Comparison of ENCODE assay signal across 41 mouse cellular contexts in the genomic region with DNA sequence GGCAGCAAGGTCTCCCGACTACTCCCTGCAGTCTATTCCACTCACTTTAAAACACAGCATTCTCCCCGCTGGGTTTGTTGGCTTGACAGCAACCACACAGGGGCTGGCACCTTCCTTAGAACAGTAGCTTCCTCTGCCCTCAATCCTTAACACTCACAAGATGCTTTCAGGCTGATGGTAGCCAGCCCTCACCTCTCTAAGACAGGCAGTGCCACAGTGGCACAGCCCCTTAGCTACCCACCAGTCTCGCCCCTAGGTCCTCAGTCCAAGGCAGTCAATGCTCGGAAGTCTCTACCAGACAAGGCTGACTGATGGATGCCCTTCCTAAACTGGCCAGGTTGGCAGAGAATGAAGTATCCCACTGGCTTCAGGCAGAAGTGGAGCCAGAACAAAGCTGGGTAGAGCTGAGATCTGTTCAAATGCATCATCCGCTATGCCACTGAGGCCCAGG. TPM values are rescaled to one million over a fixed set of nuclear protein-coding genes. Genes with fewer than 3 reads are reported as not detected.
DNase-seq lines count a peak whose midpoint lies in the region; ATAC-seq and TF ChIP-seq lines count a peak whose summit lies in the region.
"Had no signal": no experiment of that assay in that cellular context is flagged by ENCODE, and none has a peak within 500 bp of the region (broad histone marks: within the 10 kb centered on the region; RNA-seq: fewer than 3 reads in every experiment).

No protein-coding gene starts in this region.

- no peak overlapping the region for H3K4me2 ChIP-seq in limb, embryonic 13.5 days (replicated peaks)
- no peak overlapping the region for H3K4me2 ChIP-seq in forebrain, embryonic 11.5 days (ENCODE audit: low read depth, low read length, severe bottlenecking)
- H3K4me2 ChIP-seq: heart, embryonic 12.5 days; intestine, embryonic 15.5 days; lung, embryonic 14.5 days had no signal

- H3K4me3 ChIP-seq in limb, embryonic 13.5 days = no peak overlapping the region
- H3K4me3 ChIP-seq in limb, embryonic 10.5 days = no peak overlapping the region
- no peak overlapping the region for H3K4me3 ChIP-seq in layer of hippocampus, adult 2 months
- no peak overlapping the region for H3K4me3 ChIP-seq in forebrain, embryonic 11.5 days (ENCODE audit: low read depth, low read length)
- H3K4me3 ChIP-seq: gastrocnemius, adult 2 months; heart, adult 2 months; heart, embryonic 12.5 days; intestine, embryonic 15.5 days; left cerebral cortex, adult 2 months had no signal

- no peaks in the 10 kb centered on the region for H3K36me3 ChIP-seq in limb, embryonic 13.5 days
- no peaks in the 10 kb centered on the region for H3K36me3 ChIP-seq in limb, embryonic 10.5 days
- H3K36me3 ChIP-seq in forebrain, embryonic 11.5 days (ENCODE audit: control insufficient read depth, insufficient read depth, low read length) = no peaks in the 10 kb centered on the region
- H3K36me3 ChIP-seq: heart, embryonic 12.5 days; intestine, embryonic 15.5 days had no signal

- 83% methylated on average over 5 of the region's 5 CpGs for WGBS in limb, embryonic 13.5 days
- 79% methylated on average over 5 of the region's 5 CpGs for WGBS in limb, embryonic 10.5 days
- 86% methylated on average over 5 of the region's 5 CpGs for WGBS in forebrain, embryonic 11.5 days

- no peak for TF ChIP-seq CTCF in layer of hippocampus, adult 2 months (conservative IDR thresholded peaks at IDR 0.05)

- no peak overlapping the region for H3K27ac ChIP-seq in limb, embryonic 13.5 days
- H3K27ac ChIP-seq in limb, embryonic 10.5 days = no peak overlapping the region
- no peak overlapping the region for H3K27ac ChIP-seq in layer of hippocampus, adult 2 months
- no peak overlapping the region for H3K27ac ChIP-seq in forebrain, embryonic 11.5 days (ENCODE audit: low read depth, low read length)
- H3K27ac ChIP-seq: gastrocnemius, adult 2 months; heart, adult 2 months; intestine, embryonic 15.5 days; liver, embryonic 14.5 days had no signal

- DNase-seq in cerebellum, postnatal 4 days (ENCODE audit: low spot score in 2 of 2) = no peak
- DNase-seq in limb, embryonic 10.5 days (ENCODE audit: low spot score) = no peak
- peak; percentile 43 for DNase-seq in cerebellum, adult 8-10 months
- DNase-seq in cerebellum, postnatal 25 days = peak; percentile 63 to 69
- DNase-seq in layer of hippocampus, adult 2 months (ENCODE audit: low spot score in 2 of 2) = no peak
- no peak for DNase-seq in forebrain, embryonic 11.5 days (ENCODE audit: low spot score)
- DNase-seq: adrenal gland, adult 2 months; adrenal gland, postnatal 36 days; gastrocnemius, adult 2 months; gastrocnemius, postnatal 36 days; heart, adult 2 months; heart, postnatal 4 days; kidney, adult 9 months; kidney, postnatal 14 days; liver; lung, embryonic 14.5 days; lung, postnatal 14 days; thymus, postnatal 4 days had no signal

- no peaks in the 10 kb centered on the region for H3K9me3 ChIP-seq in limb, embryonic 13.5 days
- no peaks in the 10 kb centered on the region for H3K9me3 ChIP-seq in limb, embryonic 10.5 days (replicated peaks)
- no peaks in the 10 kb centered on the region for H3K9me3 ChIP-seq in forebrain, embryonic 11.5 days (ENCODE audit: control insufficient read depth, low read length)
- H3K9me3 ChIP-seq: heart, embryonic 12.5 days; intestine, embryonic 15.5 days had no signal

- 0 out of 2 replicates have a peak overlapping the region, but pooled peaks have one; percentile 43 for H3K9ac ChIP-seq in limb, embryonic 13.5 days
- no peak overlapping the region for H3K9ac ChIP-seq in forebrain, embryonic 11.5 days (ENCODE audit: low read length)
- H3K9ac ChIP-seq: intestine, embryonic 15.5 days; liver, embryonic 14.5 days; lung, embryonic 14.5 days had no signal

- peak; percentile 36; the same call in 1 of the 2 replicates for ATAC-seq in cerebellum, adult (ENCODE audit: insufficient number of reproducible peaks, low FRiP score, low TSS enrichment)
- no peak for ATAC-seq in limb, embryonic 13.5 days (ENCODE audit: low FRiP score, low read depth)
- ATAC-seq in forebrain, embryonic 11.5 days (replicated peaks; ENCODE audit: low FRiP score) = no peak
- ATAC-seq: activated CD4-positive, CD25-positive, alpha-beta regulatory T cell, adult 4 months; forebrain, embryonic 16.5 days; hindbrain, embryonic 16.5 days; intestine, embryonic 15.5 days; midbrain, embryonic 16.5 days had no signal

- peaks cover 49% of the 10 kb centered on the region for H3K4me1 ChIP-seq in limb, embryonic 13.5 days
- H3K4me1 ChIP-seq in limb, embryonic 10.5 days = peaks cover 20% of the 10 kb centered on the region
- 0 out of 2 replicates have a peak, but pooled peaks cover 2% of the 10 kb centered on the region for H3K4me1 ChIP-seq in forebrain, embryonic 11.5 days (replicated peaks; ENCODE audit: control insufficient read depth, insufficient read depth, low read length)

- H3K27me3 ChIP-seq in limb, embryonic 13.5 days = no peaks in the 10 kb centered on the region
- H3K27me3 ChIP-seq in limb, embryonic 10.5 days (ENCODE audit: low read depth, poor library complexity, severe bottlenecking) = no peaks in the 10 kb centered on the region
- no peaks in the 10 kb centered on the region for H3K27me3 ChIP-seq in forebrain, embryonic 11.5 days (ENCODE audit: control insufficient read depth, insufficient read depth, low read length)
- H3K27me3 ChIP-seq: CH12.LX; heart, embryonic 12.5 days; intestine, embryonic 15.5 days had no signal

RNA-seq across cellular contexts. Expression of a gene that starts 14.6 kb away (rescaled TPM):
- 2.8 and 3.0 TPM in 2 replicates for polyA plus RNA-seq in limb, embryonic 13.5 days (2015; fragmentation: Nextera tagmentation; extraction: Ambion mirVana)
- 1.8 and 2.3 TPM in 2 replicates for polyA plus RNA-seq in limb, embryonic 10.5 days (2016; fragmentation: Nextera tagmentation; extraction: Ambion mirVana)
- 10 to 100 TPM; 59.9 to 62.3 TPM for total RNA-seq in layer of hippocampus, adult 2 months (2021)
- 3.3 and 3.6 TPM in 2 replicates for polyA plus RNA-seq in forebrain, embryonic 11.5 days (2014; fragmentation: Nextera tagmentation; extraction: Ambion mirVana)

RNA-seq across cellular contexts. Expression of a gene that starts 41.8 kb away (rescaled TPM):
- 158 and 159 TPM in 2 replicates for polyA plus RNA-seq in limb, embryonic 13.5 days (2015; fragmentation: Nextera tagmentation; extraction: Ambion mirVana)
- polyA plus RNA-seq in limb, embryonic 10.5 days (2016; fragmentation: Nextera tagmentation; extraction: Ambion mirVana) = 63.2 and 65.4 TPM in 2 replicates
- total RNA-seq in layer of hippocampus, adult 2 months (2021) = 10 to 100 TPM; 12.2 to 15.1 TPM
- polyA plus RNA-seq in forebrain, embryonic 11.5 days (2014; fragmentation: Nextera tagmentation; extraction: Ambion mirVana) = 66.8 and 70.9 TPM in 2 replicates

RNA-seq across cellular contexts. Expression of a gene that starts 59.0 kb away (rescaled TPM):
- polyA plus RNA-seq in limb, embryonic 13.5 days (2015; fragmentation: Nextera tagmentation; extraction: Ambion mirVana) = not detected in 2 replicates
- polyA plus RNA-seq in limb, embryonic 10.5 days (2016; fragmentation: Nextera tagmentation; extraction: Ambion mirVana) = not detected in 2 replicates
- total RNA-seq in layer of hippocampus, adult 2 months (2021) = not detected
- not detected in 2 replicates for polyA plus RNA-seq in forebrain, embryonic 11.5 days (2014; fragmentation: Nextera tagmentation; extraction: Ambion mirVana)
- total RNA-seq: adrenal gland, adult 2 months; CH12.LX; ES-E14; gastrocnemius, adult 2 months; gastrocnemius, postnatal 36 days; heart, adult 2 months; heart, postnatal 4 days; layer of hippocampus, postnatal 10 days; left cerebral cortex, adult 2 months; left cerebral cortex, postnatal 36 days; neutrophil, adult 5-6 weeks had no signal
- polyA plus RNA-seq: activated CD4-positive, CD25-positive, alpha-beta regulatory T cell, adult 4 months; adrenal gland, adult 2 months; brain, embryonic 14.5 days; C2C12; embryonic facial prominence, embryonic 11.5 days; forebrain, embryonic 16.5 days; heart, embryonic 12.5 days; heart, postnatal 0 days; hindbrain, embryonic 16.5 days; intestine, embryonic 15.5 days; liver, embryonic 14.5 days; lung, embryonic 14.5 days; midbrain, embryonic 16.5 days; neural tube, embryonic 11.5 days; spleen, adult 2 months; thymus, postnatal 0 days had no signal

RNA-seq across cellular contexts. Expression of a gene that starts 59.6 kb away (rescaled TPM):
- polyA plus RNA-seq in limb, embryonic 13.5 days (2015; fragmentation: Nextera tagmentation; extraction: Ambion mirVana) = not detected in 2 replicates
- polyA plus RNA-seq in limb, embryonic 10.5 days (2016; fragmentation: Nextera tagmentation; extraction: Ambion mirVana) = not detected in 2 replicates
- total RNA-seq in layer of hippocampus, adult 2 months (2021) = not detected
- not detected in 2 replicates for polyA plus RNA-seq in forebrain, embryonic 11.5 days (2014; fragmentation: Nextera tagmentation; extraction: Ambion mirVana)
- total RNA-seq: adrenal gland, adult 2 months; adrenal gland, postnatal 36 days; CH12.LX; ES-E14; gastrocnemius, adult 2 months; gastrocnemius, postnatal 36 days; heart, adult 2 months; heart, postnatal 4 days; layer of hippocampus, postnatal 10 days; left cerebral cortex, adult 2 months; left cerebral cortex, postnatal 36 days; neutrophil, adult 5-6 weeks had no signal
- polyA plus RNA-seq: activated CD4-positive, CD25-positive, alpha-beta regulatory T cell, adult 4 months; adrenal gland, adult 2 months; brain, embryonic 14.5 days; C2C12; embryonic facial prominence, embryonic 11.5 days; forebrain, embryonic 16.5 days; heart, adult 2 months; heart, embryonic 12.5 days; heart, postnatal 0 days; hindbrain, embryonic 16.5 days; intestine, embryonic 15.5 days; liver, embryonic 14.5 days; lung, embryonic 14.5 days; midbrain, embryonic 16.5 days; neural tube, embryonic 11.5 days; spleen, adult 2 months; testis, adult 2 months; thymus, postnatal 0 days had no signal

Comparison
In these comparisons a context has a peak if more than half of its experiments do, and no peak if none do; other contexts are left out.
1. DNase-seq: peak in cerebellum, adult 8-10 months (single experiment) and cerebellum, postnatal 25 days (2 of 2); none in cerebellum, postnatal 4 days (0 of 2), limb, embryonic 10.5 days (single experiment), layer of hippocampus, adult 2 months (0 of 2) and forebrain, embryonic 11.5 days (single experiment).